Mouse (Mus musculus) midbrain, postnatal 0 days (tissue): ENCODE data around the gene Utrn. TPM values are rescaled to one million over a fixed set of nuclear protein-coding genes. Genes with fewer than 3 reads are reported as not detected.

Experiments
- ATAC-seq: fragments of 200-750 bp; cut with Nextera tagmentation; 2 replicates; pipeline ENCODE4 v1.8.0; 2017; ENCODE audit warnings: moderate number of reproducible peaks, mild to moderate bottlenecking, moderate TSS enrichment, moderate library complexity; ENCODE audit not compliant: low FRiP score
- DNase-seq: peaks from one replicate; pipeline ENCODE4 v3.0.0-alpha.2; 2015; ENCODE audit warnings: low spot score
- H3K27ac ChIP-seq: fragments of 300-500 bp; sonication (generic); 2 replicates; pipeline ENCODE4 v1.5.1; 2014; ENCODE audit warnings: low read depth, mild to moderate bottlenecking, low read length, mixed read lengths
- H3K27me3 ChIP-seq: fragments of 300-500 bp; sonication (generic); 2 replicates; pipeline ENCODE4 v1.6.1; 2014; ENCODE audit warnings: low read length, control low read depth, mixed read lengths; ENCODE audit not compliant: insufficient read depth
- H3K36me3 ChIP-seq: fragments of 300-500 bp; sonication (generic); 2 replicates; pipeline ENCODE4 v1.6.1; 2014; ENCODE audit warnings: low read length, control low read depth, mixed read lengths; ENCODE audit not compliant: insufficient read depth
- H3K4me1 ChIP-seq: fragments of 300-500 bp; sonication (generic); 2 replicates; pipeline ENCODE4 v1.6.1; 2014; ENCODE audit warnings: mild to moderate bottlenecking, control low read depth, antibody characterized with exemption, low read length, mixed read lengths; ENCODE audit not compliant: insufficient read depth
- H3K4me2 ChIP-seq: fragments of 300-500 bp; sonication (generic); 2 replicates; pipeline ENCODE4 v1.6.1; 2014; ENCODE audit warnings: low read depth, mild to moderate bottlenecking, low read length, mixed read lengths; ENCODE audit not compliant: poor library complexity, severe bottlenecking
- H3K4me3 ChIP-seq: fragments of 300-500 bp; sonication (generic); 2 replicates; pipeline ENCODE4 v1.5.1; 2014; ENCODE audit warnings: low read depth, mild to moderate bottlenecking, low read length, moderate library complexity
- H3K9ac ChIP-seq: fragments of 300-500 bp; sonication (generic); replicated peaks from 2 replicates; pipeline ENCODE4 v1.6.1; 2014; ENCODE audit warnings: mild to moderate bottlenecking, low read length, moderate library complexity, mixed read lengths; ENCODE audit not compliant: poor library complexity, severe bottlenecking
- H3K9me3 ChIP-seq: fragments of 300-500 bp; sonication (generic); 2 replicates; pipeline ENCODE4 v1.6.1; 2016; ENCODE audit warnings: low read length, control low read depth
- CTCF ChIP-seq: IDR thresholded peaks from 2 replicates; pipeline ENCODE4 v1.5.1; 2016; ENCODE audit warnings: antibody characterized with exemption, mild to moderate bottlenecking
- WGBS: fragments of 180-500 bp; shearing (Covaris S2); extraction: QIAGEN DNeasy Blood & Tissue Kit; methylation state at CpG from one replicate; pipeline ENCODE4 v1.1.7; 2014; 5-methylcytosine and 5-hydroxymethylcytosine counted together
- polyA plus RNA-seq: library from polyadenylated mRNA; unstranded; fragments of >200 nt; fragmentation: Nextera tagmentation; extraction: Ambion mirVana; gene quantifications from 2 replicates; pipeline ENCODE4 v1.2.1, GENCODE M21; 2015
- total RNA-seq: library from RNA; depleted of rRNA; stranded (reverse); fragments of >200 nt; gene quantifications from 2 replicates; pipeline ENCODE4 v1.2.3, GENCODE M21; 2014

Gene Utrn
- total and polyA plus RNA-seq, 2 experiments from 2014 or later = 15.4 to 20.6 TPM

DNA sequence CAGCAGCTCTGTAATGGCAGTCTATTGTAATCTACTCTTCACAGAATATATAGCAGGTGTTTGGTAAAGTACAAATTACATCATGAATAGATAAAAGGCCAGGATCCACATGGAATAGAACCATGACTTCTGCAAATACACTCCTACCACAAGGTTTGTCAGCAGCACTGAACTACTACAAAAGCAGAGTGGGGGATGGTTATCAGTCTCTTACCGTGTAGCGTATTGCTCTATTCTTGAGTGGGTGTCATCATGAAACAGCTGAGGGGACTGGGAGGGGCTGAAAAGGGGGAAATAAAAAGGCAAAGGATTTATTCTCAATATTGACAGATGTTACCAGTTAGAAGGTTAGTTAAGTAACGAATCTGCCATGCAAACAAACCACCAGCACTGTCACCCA lies 454.2 kb downstream of the Utrn start:
- ATAC-seq (no peak), DNase-seq (no peak)
- Histone ChIP-seq H3K4me1 (no peaks in the 10 kb centered on the region), H3K27me3 (no peaks in the 10 kb centered on the region), H3K4me2 (no peak overlapping the region), H3K9me3 (no peaks in the 10 kb centered on the region), H3K9ac (no peak overlapping the region), H3K4me3 (no peak overlapping the region), H3K36me3 (no peaks in the 10 kb centered on the region), H3K27ac (no peak overlapping the region)
- no peak for TF ChIP-seq CTCF
- 91% methylated on average over 3 of the region's 3 CpGs for WGBS

DNA sequence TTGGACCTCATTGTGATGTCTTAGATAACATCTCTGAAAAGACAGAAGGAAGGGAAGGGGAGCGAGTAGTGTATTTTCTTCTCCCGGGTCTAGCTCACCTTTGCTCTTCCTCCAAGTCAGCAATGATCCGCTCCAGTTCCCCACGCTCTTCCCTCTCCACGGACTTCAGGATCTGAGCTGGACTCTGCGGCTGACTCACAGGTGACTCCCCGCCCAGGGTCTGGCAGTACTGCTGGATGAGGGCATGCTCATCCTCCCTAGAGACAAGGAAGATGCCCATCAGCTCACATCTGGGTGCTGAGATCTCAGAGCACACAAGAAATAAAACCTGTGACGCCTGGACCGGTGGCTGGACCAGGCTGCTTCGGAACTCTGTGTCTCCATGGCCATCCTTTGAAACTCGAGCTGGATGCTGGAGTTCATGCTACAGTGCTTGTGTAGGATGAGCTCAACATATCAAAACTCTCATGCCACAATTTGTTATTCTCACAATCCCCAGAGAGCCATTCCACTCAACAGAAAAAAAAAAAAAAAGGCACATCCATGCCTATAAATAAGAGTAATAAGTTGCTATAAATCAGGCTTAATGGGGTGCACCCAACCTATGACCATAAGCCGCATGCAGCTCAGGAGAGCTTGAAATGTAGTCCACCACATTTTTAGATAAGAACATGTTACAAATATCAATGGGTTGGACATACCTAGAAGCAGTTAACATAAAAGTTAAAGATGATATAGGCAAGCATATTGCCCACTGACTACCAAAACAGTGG lies 462.6 kb downstream of the Utrn start:
- Histone ChIP-seq H3K9ac (no peak overlapping the region), H3K4me3 (no peak overlapping the region), H3K36me3 (0 out of 2 replicates have a peak, but pooled peaks cover 3% of the 10 kb centered on the region), H3K4me2 (no peak overlapping the region), H3K9me3 (no peaks in the 10 kb centered on the region), H3K27ac (no peak overlapping the region), H3K27me3 (no peaks in the 10 kb centered on the region), H3K4me1 (no peaks in the 10 kb centered on the region)
- no peak for TF ChIP-seq CTCF
- no peak for DNase-seq
- WGBS = 94% methylated on average over 12 of the region's 12 CpGs
- no peak for ATAC-seq

DNA sequence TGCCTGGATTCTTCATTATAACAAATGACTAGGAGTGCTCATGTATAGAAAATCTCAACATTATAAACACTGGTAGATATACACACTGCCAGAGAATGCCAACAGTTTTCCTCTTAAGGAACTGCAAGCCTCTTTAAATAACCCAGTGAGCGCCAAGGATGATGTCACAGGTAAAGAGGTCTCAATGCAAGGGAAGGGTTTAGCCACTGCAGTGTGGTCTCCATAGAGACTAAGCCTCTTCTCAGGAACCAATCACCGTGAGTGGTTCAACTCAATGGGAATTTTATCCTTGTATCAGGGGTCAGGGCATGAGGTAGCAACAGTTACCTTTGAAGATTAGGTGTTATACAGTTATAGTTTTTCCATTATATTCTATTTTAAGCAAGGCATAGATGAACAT lies 469.7 kb downstream of the Utrn start:
- DNase-seq = peak; percentile 13
- no peak for TF ChIP-seq CTCF
- Histone ChIP-seq H3K36me3 (0 out of 2 replicates have a peak, but pooled peaks cover 3% of the 10 kb centered on the region), H3K4me3 (no peak overlapping the region), H3K9me3 (no peaks in the 10 kb centered on the region), H3K9ac (no peak overlapping the region), H3K4me1 (no peaks in the 10 kb centered on the region), H3K4me2 (no peak overlapping the region), H3K27me3 (no peaks in the 10 kb centered on the region), H3K27ac (no peak overlapping the region)
- ATAC-seq = 0 out of 2 replicates have a peak, but pooled peaks have one; percentile 47
- WGBS = 21% methylated on average over 2 of the region's 2 CpGs

DNA sequence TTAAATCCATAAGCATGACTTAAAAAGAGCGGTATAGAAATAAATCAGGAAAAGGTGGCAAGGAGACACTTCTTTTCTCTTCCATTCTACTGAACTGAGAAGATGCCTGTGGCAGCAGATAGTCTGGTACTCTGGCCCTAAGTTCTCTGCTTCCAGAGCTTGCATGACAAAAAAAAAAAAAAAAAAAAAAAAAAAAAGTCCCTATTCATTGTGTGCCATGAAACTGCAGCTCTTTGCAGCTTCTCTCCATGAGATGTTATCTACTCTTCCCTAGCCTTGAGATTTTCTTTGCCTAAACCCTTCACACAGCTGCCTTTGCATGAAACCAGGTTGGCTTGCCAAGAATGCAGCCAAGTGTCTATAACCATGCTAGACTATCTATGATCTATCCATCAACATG lies 489.0 kb downstream of the Utrn start:
- Histone ChIP-seq H3K4me2 (no peak overlapping the region), H3K27ac (no peak overlapping the region), H3K27me3 (no peaks in the 10 kb centered on the region), H3K4me3 (no peak overlapping the region), H3K36me3 (no peaks in the 10 kb centered on the region), H3K4me1 (no peaks in the 10 kb centered on the region), H3K9me3 (no peaks in the 10 kb centered on the region), H3K9ac (no peak overlapping the region)
- no peak for TF ChIP-seq CTCF
- 93% methylated on average over 1 of the region's 1 CpGs for WGBS
- ATAC-seq (no peak), DNase-seq (no peak)

DNA sequence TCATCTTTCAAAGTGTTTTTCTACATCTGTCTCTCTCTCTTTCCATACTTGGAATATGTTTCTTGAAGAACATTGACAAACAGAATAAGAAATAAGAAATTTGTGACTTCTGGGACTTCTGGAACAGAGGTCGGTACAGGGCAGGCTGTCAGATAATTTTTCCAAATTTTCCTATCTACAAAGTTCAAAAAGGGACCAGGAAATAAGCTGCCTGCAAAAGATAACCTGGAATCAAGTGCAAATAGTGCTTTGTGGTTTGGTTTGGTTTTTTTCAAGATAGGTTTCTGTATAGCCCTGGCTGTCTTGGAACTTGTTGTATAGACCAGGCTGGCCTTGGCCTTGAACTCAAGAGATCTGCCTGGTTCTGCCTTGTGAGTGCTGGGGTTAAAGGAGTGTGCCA lies 490.0 kb downstream of the Utrn start:
- no peak for TF ChIP-seq CTCF
- Histone ChIP-seq H3K36me3 (no peaks in the 10 kb centered on the region), H3K4me2 (no peak overlapping the region), H3K4me3 (no peak overlapping the region), H3K4me1 (no peaks in the 10 kb centered on the region), H3K27me3 (no peaks in the 10 kb centered on the region), H3K9ac (no peak overlapping the region), H3K9me3 (no peaks in the 10 kb centered on the region), H3K27ac (no peak overlapping the region)
- ATAC-seq = no peak
- WGBS = 94% methylated on average over 1 of the region's 1 CpGs
- no peak for DNase-seq

DNA sequence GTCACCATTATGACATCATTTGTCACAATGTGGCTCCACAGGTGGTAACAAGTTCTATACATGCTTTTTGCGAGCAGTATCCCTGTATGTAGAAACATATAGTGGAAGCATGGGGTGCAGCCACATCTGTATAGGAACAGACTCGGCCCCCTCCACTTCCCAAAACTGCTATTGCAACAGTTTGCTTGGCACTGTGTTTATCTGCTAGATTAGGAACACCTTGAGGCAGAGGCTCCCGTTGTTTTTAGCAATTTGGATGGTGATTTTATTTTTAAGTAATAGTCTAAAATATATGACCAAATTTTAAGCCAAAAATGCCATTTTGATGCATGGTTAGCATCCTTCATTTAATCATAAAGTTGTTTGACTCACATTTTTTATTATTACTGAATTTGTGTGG lies 491.4 kb downstream of the Utrn start:
- DNase-seq = no peak
- H3K27me3 ChIP-seq = no peaks in the 10 kb centered on the region
- H3K4me1 ChIP-seq = no peaks in the 10 kb centered on the region
- no peak overlapping the region for H3K9ac ChIP-seq
- WGBS = 69% methylated on average over 3 of the region's 3 CpGs
- H3K4me2 ChIP-seq = no peak overlapping the region
- no peak for TF ChIP-seq CTCF
- ATAC-seq = no peak
- no peaks in the 10 kb centered on the region for H3K9me3 ChIP-seq
- no peaks in the 10 kb centered on the region for H3K36me3 ChIP-seq
- H3K4me3 ChIP-seq = no peak overlapping the region
- no peak overlapping the region for H3K27ac ChIP-seq
